Mouse (Mus musculus) neural tube, embryonic 14.5 days (tissue): ENCODE measurements at regions not wholly inside any gene's neighbourhood (a gene's known extent, or its start where the extent isn't known, plus 50 kb on each side); places are given as distances from the start of the nearest gene placed in this dataset.

Experiments used
- ATAC-seq: fragments of 200-750 bp; cut with Nextera tagmentation; 2 replicates; pipeline ENCODE4 v1.8.0; 2017; ENCODE audit warnings: low read depth, mild to moderate bottlenecking, moderate TSS enrichment, moderate library complexity
- H3K27ac ChIP-seq: fragments of 300-500 bp; sonication (generic); 2 replicates; pipeline ENCODE4 v1.5.1; 2014; ENCODE audit warnings: low read depth, mild to moderate bottlenecking, control low read depth, low read length, moderate library complexity, mixed read lengths
- H3K27me3 ChIP-seq: fragments of 300-500 bp; sonication (generic); 2 replicates; pipeline ENCODE4 v1.6.1; 2014; ENCODE audit warnings: low read length; ENCODE audit not compliant: control insufficient read depth, insufficient read depth
- H3K36me3 ChIP-seq: fragments of 300-500 bp; sonication (generic); 2 replicates; pipeline ENCODE4 v1.6.1; 2014; ENCODE audit warnings: low read length, mixed read lengths; ENCODE audit not compliant: control insufficient read depth, insufficient read depth
- H3K4me1 ChIP-seq: fragments of 300-500 bp; sonication (generic); 2 replicates; pipeline ENCODE4 v1.6.1; 2014; ENCODE audit warnings: low read length; ENCODE audit not compliant: control insufficient read depth, insufficient read depth
- H3K4me2 ChIP-seq: fragments of 300-500 bp; sonication (generic); 2 replicates; pipeline ENCODE4 v1.6.1; 2014; ENCODE audit warnings: mild to moderate bottlenecking, low read depth, low read length, control low read depth
- H3K4me3 ChIP-seq: fragments of 300-500 bp; sonication (generic); 2 replicates; pipeline ENCODE4 v1.5.1; 2014; ENCODE audit warnings: low read depth, low read length, control low read depth, mixed read lengths
- H3K9ac ChIP-seq: fragments of 300-500 bp; sonication (generic); replicated peaks from 2 replicates; pipeline ENCODE4 v1.6.1; 2014; ENCODE audit warnings: low read depth, mild to moderate bottlenecking, control low read depth, low read length, mixed read lengths
- H3K9me3 ChIP-seq: fragments of 300-500 bp; sonication (generic); 2 replicates; pipeline ENCODE4 v1.6.1; 2016; ENCODE audit warnings: low read length; ENCODE audit not compliant: control insufficient read depth
- WGBS: fragments of 180-500 bp; shearing (Covaris S2); extraction: QIAGEN DNeasy Blood & Tissue Kit; methylation state at CpG from one replicate; pipeline ENCODE4 v1.1.7; 2014; 5-methylcytosine and 5-hydroxymethylcytosine counted together

GRCm38 (mm10) chr14:61817711-61818110 is 210.5 kb downstream of the Kcnrg start:
- no peak overlapping the region for H3K4me3 ChIP-seq
- no peaks in the 10 kb centered on the region for H3K9me3 ChIP-seq
- no peaks in the 10 kb centered on the region for H3K27me3 ChIP-seq
- 57% methylated on average over 11 of the region's 11 CpGs for WGBS
- no peaks in the 10 kb centered on the region for H3K4me1 ChIP-seq
- H3K4me2 ChIP-seq: no peak overlapping the region
- H3K36me3 ChIP-seq: no peaks in the 10 kb centered on the region
- ATAC-seq: no peak
- no peak overlapping the region for H3K9ac ChIP-seq
- H3K27ac ChIP-seq: no peak overlapping the region

- Histone ChIP-seq H3K4me2 (no peak overlapping the region), H3K9ac (no peak overlapping the region), H3K27ac (no peak overlapping the region), H3K4me3 (no peak overlapping the region), H3K9me3 (no peaks in the 10 kb centered on the region), H3K27me3 (no peaks in the 10 kb centered on the region), H3K36me3 (no peaks in the 10 kb centered on the region), H3K4me1 (no peaks in the 10 kb centered on the region)
- ATAC-seq: no peak
- 87% methylated on average over 2 of the region's 2 CpGs for whole genome bisulfite sequencing
These were observed 211.1 kb downstream of the Kcnrg start for GRCm38 (mm10) chr14:61818365-61818764.

GRCm38 (mm10) chr14:61819251-61819650 is 212.0 kb downstream of the Kcnrg start:
- 72% methylated on average over 2 of the region's 2 CpGs for WGBS
- no peak for ATAC-seq
- H3K36me3 ChIP-seq: no peaks in the 10 kb centered on the region
- H3K27me3 ChIP-seq: no peaks in the 10 kb centered on the region
- H3K27ac ChIP-seq: no peak overlapping the region
- no peak overlapping the region for H3K4me2 ChIP-seq
- no peaks in the 10 kb centered on the region for H3K4me1 ChIP-seq
- no peaks in the 10 kb centered on the region for H3K9me3 ChIP-seq
- H3K4me3 ChIP-seq: no peak overlapping the region
- no peak overlapping the region for H3K9ac ChIP-seq

- no peaks in the 10 kb centered on the region for H3K36me3 ChIP-seq
- no peak overlapping the region for H3K4me2 ChIP-seq
- no peak overlapping the region for H3K9ac ChIP-seq
- ATAC-seq: no peak
- H3K4me1 ChIP-seq: no peaks in the 10 kb centered on the region
- WGBS: 71% methylated on average over 8 of the region's 8 CpGs
- no peak overlapping the region for H3K27ac ChIP-seq
- no peaks in the 10 kb centered on the region for H3K27me3 ChIP-seq
- no peaks in the 10 kb centered on the region for H3K9me3 ChIP-seq
- H3K4me3 ChIP-seq: no peak overlapping the region
These were observed 227.2 kb downstream of the Kcnrg start for GRCm38 (mm10) chr14:61834291-61834936.

GRCm38 (mm10) chr14:61835729-61836128 is 228.5 kb downstream of the Kcnrg start:
- H3K9ac ChIP-seq: no peak overlapping the region
- H3K4me1 ChIP-seq: no peaks in the 10 kb centered on the region
- no peaks in the 10 kb centered on the region for H3K36me3 ChIP-seq
- no peak overlapping the region for H3K4me3 ChIP-seq
- no peak for ATAC-seq
- WGBS: 44% methylated on average over 6 of the region's 6 CpGs
- H3K9me3 ChIP-seq: no peaks in the 10 kb centered on the region
- no peak overlapping the region for H3K4me2 ChIP-seq
- H3K27me3 ChIP-seq: no peaks in the 10 kb centered on the region
- H3K27ac ChIP-seq: no peak overlapping the region

- Histone ChIP-seq H3K4me1 (no peaks in the 10 kb centered on the region), H3K27me3 (no peaks in the 10 kb centered on the region), H3K9me3 (no peaks in the 10 kb centered on the region), H3K27ac (no peak overlapping the region), H3K9ac (no peak overlapping the region), H3K4me2 (no peak overlapping the region), H3K36me3 (no peaks in the 10 kb centered on the region), H3K4me3 (no peak overlapping the region)
- no peak for ATAC-seq
- WGBS: 74% methylated on average over 6 of the region's 6 CpGs
These were observed 229.0 kb downstream of the Kcnrg start for GRCm38 (mm10) chr14:61836231-61836630.

- no peak for ATAC-seq
- no peaks in the 10 kb centered on the region for H3K27me3 ChIP-seq
- H3K4me1 ChIP-seq: no peaks in the 10 kb centered on the region
- H3K4me3 ChIP-seq: no peak overlapping the region
- H3K9me3 ChIP-seq: no peaks in the 10 kb centered on the region
- H3K36me3 ChIP-seq: no peaks in the 10 kb centered on the region
- no peak overlapping the region for H3K9ac ChIP-seq
- no peak overlapping the region for H3K4me2 ChIP-seq
- no peak overlapping the region for H3K27ac ChIP-seq
- 61% methylated on average over 4 of the region's 4 CpGs for WGBS
These were observed 229.7 kb downstream of the Kcnrg start for GRCm38 (mm10) chr14:61836965-61837364.

GRCm38 (mm10) chr14:61837851-61838250 is 230.6 kb downstream of the Kcnrg start:
- no peaks in the 10 kb centered on the region for H3K4me1 ChIP-seq
- no peaks in the 10 kb centered on the region for H3K9me3 ChIP-seq
- no peak overlapping the region for H3K4me2 ChIP-seq
- no peak overlapping the region for H3K9ac ChIP-seq
- no peak overlapping the region for H3K4me3 ChIP-seq
- no peaks in the 10 kb centered on the region for H3K36me3 ChIP-seq
- H3K27me3 ChIP-seq: no peaks in the 10 kb centered on the region
- no peak for ATAC-seq
- H3K27ac ChIP-seq: no peak overlapping the region
- 82% methylated on average over 8 of the region's 8 CpGs for WGBS

- no peaks in the 10 kb centered on the region for H3K4me1 ChIP-seq
- H3K9ac ChIP-seq: no peak overlapping the region
- no peaks in the 10 kb centered on the region for H3K36me3 ChIP-seq
- ATAC-seq: no peak
- H3K4me3 ChIP-seq: no peak overlapping the region
- H3K4me2 ChIP-seq: no peak overlapping the region
- WGBS: 94% methylated on average over 4 of the region's 4 CpGs
- H3K27ac ChIP-seq: no peak overlapping the region
- no peaks in the 10 kb centered on the region for H3K9me3 ChIP-seq
- H3K27me3 ChIP-seq: no peaks in the 10 kb centered on the region
These were observed 235.2 kb downstream of the Kcnrg start for GRCm38 (mm10) chr14:61842476-61842875.
